Mouse (Mus musculus): ENCODE data around the gene Cstf1.

DNA sequence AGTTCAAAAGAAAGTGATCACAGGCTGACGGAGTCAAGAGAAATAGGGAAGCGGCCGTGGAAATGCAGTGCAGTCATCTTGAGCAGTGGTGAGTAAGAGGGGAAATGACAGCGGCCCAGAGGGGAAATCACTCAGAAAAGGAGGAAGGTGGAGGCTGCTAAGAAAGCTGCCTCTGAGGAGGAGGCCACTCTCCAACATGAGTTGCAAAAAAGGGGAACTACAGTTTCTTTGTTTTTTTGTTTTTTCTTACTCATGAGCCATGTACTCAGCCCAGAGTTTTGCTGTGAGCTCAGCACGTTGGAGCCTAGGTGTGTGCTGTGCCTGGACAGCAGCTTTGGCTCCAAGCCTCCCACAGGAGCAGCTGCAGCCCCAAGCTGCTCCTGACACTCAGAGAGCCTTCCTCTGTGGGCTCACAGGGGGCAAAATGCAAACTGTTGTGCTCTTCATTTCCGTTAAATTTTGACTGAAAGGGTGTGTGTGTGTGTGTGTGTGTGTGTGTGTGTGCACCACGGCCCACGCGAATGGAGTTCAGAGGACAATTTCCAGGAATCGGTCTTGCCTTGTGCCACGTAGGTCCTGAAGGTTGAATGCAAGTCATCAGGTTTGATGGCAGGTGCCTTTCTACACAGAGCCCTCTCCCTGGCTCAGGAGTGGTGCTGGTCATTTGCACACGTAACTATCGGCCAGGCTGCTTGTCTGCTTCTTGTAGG lies 30.8 kb downstream of the Cstf1 start:
- TF ChIP-seq POLR2A (IDR thresholded peaks at IDR 0.05; ENCODE audit: insufficient read depth, low read length) (no peak), CTCF (IDR thresholded peaks at IDR 0.05; ENCODE audit: low read depth, low read length) (no peak)

All from ES-Bruce4 (cell line).